Mouse (Mus musculus): Measurements from ENCODE around the gene Ugt1a6a. TPM values are rescaled to one million over a fixed set of nuclear protein-coding genes. Genes with fewer than 3 reads are reported as not detected.

Gene Ugt1a6a
- total RNA-seq, 1 experiment: not detected

DNA sequence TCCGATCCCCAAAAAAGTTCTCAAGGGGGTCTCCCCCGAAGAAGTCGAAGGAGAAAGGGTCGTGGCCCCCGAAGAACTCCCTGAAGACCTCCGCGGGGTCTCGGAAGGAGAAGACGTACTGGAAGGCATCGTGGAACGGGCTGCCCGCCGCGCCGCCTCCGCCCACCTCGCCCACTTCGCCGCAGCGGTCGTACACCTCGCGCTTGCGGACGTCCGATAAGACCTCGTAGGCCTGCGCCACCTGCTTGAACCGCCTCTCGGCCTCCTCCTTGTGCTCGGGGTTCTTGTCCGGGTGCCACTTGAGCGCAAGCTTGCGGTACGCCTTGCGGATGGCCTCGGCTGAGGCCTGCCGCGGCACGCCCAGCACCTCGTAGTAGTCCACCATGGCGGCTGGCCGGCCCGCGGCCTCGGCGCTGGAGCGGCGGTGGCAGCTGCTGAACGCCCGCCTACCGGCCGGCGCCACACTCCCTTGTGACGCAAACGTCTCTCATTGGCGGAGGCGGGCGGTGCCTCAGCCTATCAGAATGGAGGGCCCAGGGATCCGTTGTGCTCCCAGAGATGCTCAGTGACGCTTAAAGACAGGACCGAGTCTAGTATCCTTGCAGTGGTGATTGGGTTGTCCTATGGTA, 70.8 kb downstream of the Ugt1a6a start, which contains the start of gene Dnajb3:
Dnajb3 (minus strand) TSS at position 489 of the 629 bp plus-strand sequence.
- peak; percentile 79 for TF ChIP-seq CHD2 (IDR thresholded peaks at IDR 0.05; ENCODE audit: low read depth, low read length)
- no peak for TF ChIP-seq MAFK (IDR thresholded peaks at IDR 0.05; ENCODE audit: insufficient read depth, low read depth, low read length)
- H3K9me3 ChIP-seq (ENCODE audit: control insufficient read depth, insufficient read depth, low read depth, low read length): no peaks in the 10 kb centered on the region
- no peaks in the 10 kb centered on the region for H3K36me3 ChIP-seq (ENCODE audit: control insufficient read depth, insufficient read depth, low read length, poor library complexity, severe bottlenecking)
- peak; percentile 68 for DNase-seq (ENCODE audit: low read depth, low spot score)
- H3K9ac ChIP-seq (ENCODE audit: insufficient read depth, low read depth, low read length, poor library complexity, severe bottlenecking): peak within 1 kb of the TSS; percentile 72
- peak within 1 kb of the TSS; percentile 61 to 67 for H3K4me3 ChIP-seq (ENCODE audit: insufficient read depth in 1 of 2, low read depth in 1 of 2, low read length in 2 of 2, poor library complexity in 1 of 2, severe bottlenecking in 1 of 2)
- no peaks in the 10 kb centered on the region for H3K4me1 ChIP-seq (ENCODE audit: control insufficient read depth in 2 of 2, insufficient read depth in 2 of 2, low read length in 2 of 2, poor library complexity in 1 of 2)
- H3K27ac ChIP-seq (ENCODE audit: insufficient read depth, low read depth, low read length, poor library complexity, severe bottlenecking): no peak within 1 kb of the TSS
- in situ Hi-C loops (cut with MboI; ENCODE audit: low sequenced_read_pairs in 2 of 2, unreplicated experiment in 2 of 2): no loop called here

DNA sequence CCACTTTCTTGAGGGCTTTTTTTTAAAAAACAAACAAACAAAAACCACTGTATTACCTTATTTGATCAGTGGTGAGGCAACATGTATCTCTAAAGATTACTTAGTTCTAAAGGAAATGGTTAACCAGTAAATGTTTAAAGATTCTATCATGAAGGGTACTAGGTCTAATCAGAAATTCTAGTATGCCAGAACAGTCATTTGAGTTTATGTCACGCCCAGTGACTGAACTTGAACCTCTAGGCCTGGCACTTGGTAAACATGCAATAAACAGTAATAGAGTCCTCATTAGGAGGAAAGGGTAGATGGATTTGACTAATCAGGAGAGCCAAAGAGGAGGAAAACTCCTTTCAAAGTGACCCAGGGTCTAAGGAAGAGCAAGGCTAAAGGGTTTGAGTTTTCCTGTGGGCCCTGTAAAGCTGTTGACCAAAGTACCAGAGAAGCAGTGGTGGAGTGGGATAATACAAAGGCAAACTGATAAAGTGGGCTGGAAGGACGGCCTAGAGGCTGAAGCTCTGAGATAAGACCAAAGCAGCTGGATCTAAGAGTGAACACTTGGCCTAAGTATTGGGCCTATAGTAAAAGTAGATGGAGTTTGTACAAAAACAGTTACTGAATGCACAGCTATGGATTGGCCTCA, 72.4 kb downstream of the Ugt1a6a start:
- no peaks in the 10 kb centered on the region for H3K36me3 ChIP-seq (ENCODE audit: control insufficient read depth, insufficient read depth, low read length, poor library complexity, severe bottlenecking)
- H3K4me1 ChIP-seq (ENCODE audit: control insufficient read depth in 2 of 2, insufficient read depth in 2 of 2, low read length in 2 of 2, poor library complexity in 1 of 2): no peaks in the 10 kb centered on the region
- DNase-seq (ENCODE audit: low read depth, low spot score): no peak
- H3K27ac ChIP-seq (ENCODE audit: insufficient read depth, low read depth, low read length, poor library complexity, severe bottlenecking): no peak overlapping the region
- in situ Hi-C loops (cut with MboI; ENCODE audit: low sequenced_read_pairs in 2 of 2, unreplicated experiment in 2 of 2): no loop called here
- H3K4me3 ChIP-seq (ENCODE audit: insufficient read depth in 1 of 2, low read depth in 1 of 2, low read length in 2 of 2, poor library complexity in 1 of 2, severe bottlenecking in 1 of 2): no peak overlapping the region
- H3K9ac ChIP-seq (ENCODE audit: insufficient read depth, low read depth, low read length, poor library complexity, severe bottlenecking): no peak overlapping the region
- TF ChIP-seq CHD2 (IDR thresholded peaks at IDR 0.05; ENCODE audit: low read depth, low read length): no peak
- TF ChIP-seq HCFC1 (IDR thresholded peaks at IDR 0.05; ENCODE audit: borderline replicate concordance, insufficient read depth, low read length): no peak
- TF ChIP-seq ZC3H11A (IDR thresholded peaks at IDR 0.05; ENCODE audit: borderline replicate concordance, low read depth, low read length): no peak
- no peak for TF ChIP-seq MAFK (IDR thresholded peaks at IDR 0.05; ENCODE audit: insufficient read depth, low read depth, low read length)
- TF ChIP-seq ZNF384 (IDR thresholded peaks at IDR 0.05; ENCODE audit: low read depth, low read length): no peak
- no peaks in the 10 kb centered on the region for H3K9me3 ChIP-seq (ENCODE audit: control insufficient read depth, insufficient read depth, low read depth, low read length)

DNA sequence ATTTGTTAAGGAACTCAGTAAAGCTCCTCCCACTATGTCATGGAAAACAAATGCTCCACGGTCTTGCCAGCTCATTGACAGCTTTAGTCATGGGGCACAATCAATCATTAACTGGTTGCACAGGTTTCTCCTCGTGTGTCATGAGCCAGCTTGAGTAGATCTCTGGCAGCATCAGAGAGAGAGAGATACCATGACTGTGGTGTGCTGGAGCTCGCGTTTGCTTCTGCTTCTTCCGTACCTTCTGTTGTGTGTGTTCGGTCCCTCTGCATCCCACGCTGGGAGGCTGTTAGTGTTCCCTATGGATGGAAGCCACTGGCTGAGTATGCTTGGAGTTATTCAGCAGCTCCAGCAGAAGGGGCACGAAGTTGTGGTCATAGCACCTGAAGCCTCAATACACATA, 77.2 kb downstream of the Ugt1a6a start, which contains the start of gene Ugt1a1:
Ugt1a1 (plus strand) TSS at position 148 of the 400 bp plus-strand sequence.
- in situ Hi-C loops (cut with MboI; ENCODE audit: low sequenced_read_pairs in 2 of 2, unreplicated experiment in 2 of 2): no loop called here
- DNase-seq (ENCODE audit: low read depth, low spot score): no peak
- no peak within 1 kb of the TSS for H3K27ac ChIP-seq (ENCODE audit: insufficient read depth, low read depth, low read length, poor library complexity, severe bottlenecking)
- no peak within 1 kb of the TSS for H3K4me3 ChIP-seq (ENCODE audit: insufficient read depth in 1 of 2, low read depth in 1 of 2, low read length in 2 of 2, poor library complexity in 1 of 2, severe bottlenecking in 1 of 2)
- no peaks in the 10 kb centered on the region for H3K36me3 ChIP-seq (ENCODE audit: control insufficient read depth, insufficient read depth, low read length, poor library complexity, severe bottlenecking)
- no peak within 1 kb of the TSS for H3K9ac ChIP-seq (ENCODE audit: insufficient read depth, low read depth, low read length, poor library complexity, severe bottlenecking)
- H3K9me3 ChIP-seq (ENCODE audit: control insufficient read depth, insufficient read depth, low read depth, low read length): no peaks in the 10 kb centered on the region
- no peak for TF ChIP-seq HCFC1 (IDR thresholded peaks at IDR 0.05; ENCODE audit: borderline replicate concordance, insufficient read depth, low read length)
- TF ChIP-seq MAFK (IDR thresholded peaks at IDR 0.05; ENCODE audit: insufficient read depth, low read depth, low read length): no peak
- no peak for TF ChIP-seq ZNF384 (IDR thresholded peaks at IDR 0.05; ENCODE audit: low read depth, low read length)
- TF ChIP-seq CHD2 (IDR thresholded peaks at IDR 0.05; ENCODE audit: low read depth, low read length): no peak
- TF ChIP-seq ZC3H11A (IDR thresholded peaks at IDR 0.05; ENCODE audit: borderline replicate concordance, low read depth, low read length): no peak
- H3K4me1 ChIP-seq (ENCODE audit: control insufficient read depth in 2 of 2, insufficient read depth in 2 of 2, low read length in 2 of 2, poor library complexity in 1 of 2): no peaks in the 10 kb centered on the region

DNA sequence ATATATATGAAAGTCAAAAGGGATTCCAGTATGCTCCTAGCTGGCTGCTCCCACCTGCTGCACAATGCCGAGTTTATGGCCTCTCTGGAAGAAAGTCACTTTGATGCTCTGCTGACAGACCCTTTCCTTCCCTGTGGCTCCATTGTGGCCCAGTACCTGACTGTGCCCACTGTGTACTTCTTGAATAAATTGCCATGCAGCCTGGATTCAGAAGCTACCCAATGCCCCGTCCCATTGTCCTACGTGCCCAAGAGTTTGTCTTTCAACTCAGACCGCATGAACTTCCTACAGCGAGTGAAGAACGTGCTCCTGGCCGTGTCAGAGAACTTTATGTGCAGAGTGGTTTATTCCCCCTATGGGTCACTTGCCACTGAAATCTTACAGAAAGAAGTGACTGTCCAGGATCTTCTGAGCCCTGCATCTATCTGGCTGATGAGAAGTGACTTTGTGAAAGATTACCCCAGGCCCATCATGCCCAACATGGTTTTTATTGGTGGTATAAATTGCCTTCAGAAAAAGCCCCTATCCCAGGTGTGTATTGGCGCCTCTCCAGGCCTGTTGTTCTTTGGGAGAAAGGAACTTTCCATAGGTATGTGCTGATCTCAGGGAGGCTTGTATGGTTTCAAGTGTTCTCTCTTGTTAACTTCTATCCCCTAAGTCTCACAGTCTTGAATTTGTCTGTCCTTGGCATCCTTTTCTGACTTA, 77.9 kb downstream of the Ugt1a6a start:
- DNase-seq (ENCODE audit: low read depth, low spot score): no peak
- Histone ChIP-seq H3K4me3 (ENCODE audit: insufficient read depth in 1 of 2, low read depth in 1 of 2, low read length in 2 of 2, poor library complexity in 1 of 2, severe bottlenecking in 1 of 2) (no peak overlapping the region), H3K27ac (ENCODE audit: insufficient read depth, low read depth, low read length, poor library complexity, severe bottlenecking) (no peak overlapping the region), H3K4me1 (ENCODE audit: control insufficient read depth in 2 of 2, insufficient read depth in 2 of 2, low read length in 2 of 2, poor library complexity in 1 of 2) (no peaks in the 10 kb centered on the region), H3K9me3 (ENCODE audit: control insufficient read depth, insufficient read depth, low read depth, low read length) (no peaks in the 10 kb centered on the region), H3K36me3 (ENCODE audit: control insufficient read depth, insufficient read depth, low read length, poor library complexity, severe bottlenecking) (no peaks in the 10 kb centered on the region), H3K9ac (ENCODE audit: insufficient read depth, low read depth, low read length, poor library complexity, severe bottlenecking) (no peak overlapping the region)
- TF ChIP-seq CHD2 (IDR thresholded peaks at IDR 0.05; ENCODE audit: low read depth, low read length) (no peak), MAFK (IDR thresholded peaks at IDR 0.05; ENCODE audit: insufficient read depth, low read depth, low read length) (no peak), HCFC1 (IDR thresholded peaks at IDR 0.05; ENCODE audit: borderline replicate concordance, insufficient read depth, low read length) (no peak), ZNF384 (IDR thresholded peaks at IDR 0.05; ENCODE audit: low read depth, low read length) (no peak), ZC3H11A (IDR thresholded peaks at IDR 0.05; ENCODE audit: borderline replicate concordance, low read depth, low read length) (no peak)
- in situ Hi-C loops (cut with MboI; ENCODE audit: low sequenced_read_pairs in 2 of 2, unreplicated experiment in 2 of 2): no loop called here

Measured in ES-E14 (cell line).